Mouse (Mus musculus) MEL (cell line): ENCODE measurements around the gene Slc9a3r1. TPM values are rescaled to one million over a fixed set of nuclear protein-coding genes. Genes with fewer than 3 reads are reported as not detected.

ENCODE experiments used
- DNase-seq: peaks from one replicate; pipeline ENCODE4 v3.0.0; 2011; ENCODE audit warnings: low read depth, low spot score
- H3K27ac ChIP-seq: 2 replicates; pipeline ENCODE4 v1.5.1; 2012; ENCODE audit warnings: low read depth, mild to moderate bottlenecking, control low read depth, low read length, moderate library complexity; ENCODE audit not compliant: control insufficient read depth
- H3K27me3 ChIP-seq, 2 experiments: fragments of 150-350 bp in 1 of 2; sonication (generic) in 1 of 2; 2 replicates each; pipeline ENCODE4 v1.6.1; 2012; ENCODE audit warnings: low read length in 2 of 2, mild to moderate bottlenecking in 2 of 2, improper control_type of control experiment in 1 of 2, moderate library complexity in 1 of 2; ENCODE audit not compliant: insufficient read depth in 2 of 2, control insufficient read depth in 1 of 2
- H3K36me3 ChIP-seq, 2 experiments: 2 replicates each; pipeline ENCODE4 v1.6.1; 2012 to 2014; ENCODE audit warnings: low read length in 2 of 2, improper control_type of control experiment in 1 of 2, inconsistent platforms in 1 of 2, mild to moderate bottlenecking in 1 of 2; ENCODE audit not compliant: insufficient read depth in 2 of 2, control insufficient read depth in 1 of 2
- H3K4me1 ChIP-seq, 2 experiments: fragments of 150-350 bp in 1 of 2; sonication (generic) in 1 of 2; 2 replicates each; pipeline ENCODE4 v1.6.1; 2012; ENCODE audit warnings: low read length in 2 of 2, improper control_type of control experiment in 1 of 2, mild to moderate bottlenecking in 1 of 2; ENCODE audit not compliant: insufficient read depth in 2 of 2, control insufficient read depth in 1 of 2
- H3K4me3 ChIP-seq, 2 experiments: fragments of 150-350 bp in 1 of 2; sonication (generic) in 1 of 2; 2 replicates each; pipeline ENCODE4 v1.5.1; 2012; ENCODE audit warnings: low read depth in 2 of 2, low read length in 2 of 2, mild to moderate bottlenecking in 2 of 2, moderate library complexity in 2 of 2, control low read depth in 1 of 2, improper control_type of control experiment in 1 of 2; ENCODE audit not compliant: control insufficient read depth in 1 of 2, insufficient read depth in 1 of 2
- H3K79me2 ChIP-seq: 2 replicates; pipeline ENCODE4 v1.6.1; 2012; ENCODE audit warnings: mild to moderate bottlenecking, low read length, moderate library complexity; ENCODE audit not compliant: control insufficient read depth, poor library complexity, insufficient read depth
- H3K9ac ChIP-seq: 2 replicates; pipeline ENCODE4 v1.6.1; 2012; ENCODE audit warnings: low read depth, mild to moderate bottlenecking, control low read depth, low read length, moderate library complexity; ENCODE audit not compliant: control insufficient read depth, poor library complexity, severe bottlenecking
- H3K9me3 ChIP-seq: fragments of 150-350 bp; sonication (generic); replicated peaks from 2 replicates; pipeline ENCODE4 v1.6.1; 2012; ENCODE audit warnings: mild to moderate bottlenecking, low read length, improper control_type of control experiment, moderate library complexity; ENCODE audit not compliant: insufficient read depth
- BHLHE40 ChIP-seq: IDR thresholded peaks from 2 replicates; pipeline ENCODE4 v1.6.1; 2012; ENCODE audit warnings: low read depth, mild to moderate bottlenecking, inconsistent platforms, low read length, improper control_type of control experiment, borderline replicate concordance
- CHD1 ChIP-seq: IDR thresholded peaks from 2 replicates; pipeline ENCODE4 v1.6.1; 2012; ENCODE audit warnings: low read depth, mild to moderate bottlenecking, inconsistent platforms, low read length, improper control_type of control experiment
- E2F4 ChIP-seq: IDR thresholded peaks from 2 replicates; pipeline ENCODE4 v1.6.1; 2011; ENCODE audit warnings: low read depth, low read length, improper control_type of control experiment, borderline replicate concordance
- ELF1 ChIP-seq: IDR thresholded peaks from 2 replicates; pipeline ENCODE4 v1.6.1; 2014; ENCODE audit warnings: low read depth, mild to moderate bottlenecking, inconsistent platforms, low read length, improper control_type of control experiment, moderate library complexity
- EP300 ChIP-seq, 2 experiments: IDR thresholded peaks; 2 replicates each; pipeline ENCODE4 v1.6.1; 2011; ENCODE audit warnings: improper control_type of control experiment in 2 of 2, low read length in 2 of 2, low read depth in 1 of 2, mild to moderate bottlenecking in 1 of 2
- ETS1 ChIP-seq: IDR thresholded peaks from 2 replicates; pipeline ENCODE4 v1.6.1; 2012; ENCODE audit warnings: low read depth, mild to moderate bottlenecking, inconsistent platforms, low read length, improper control_type of control experiment, moderate library complexity
- GATA1 ChIP-seq: IDR thresholded peaks from 2 replicates; pipeline ENCODE4 v1.6.1; 2011; ENCODE audit warnings: low read depth, low read length, improper control_type of control experiment
- HCFC1 ChIP-seq: IDR thresholded peaks from 2 replicates; pipeline ENCODE4 v1.6.1; 2012; ENCODE audit warnings: low read depth, mild to moderate bottlenecking, inconsistent platforms, low read length, improper control_type of control experiment, moderate library complexity
- JUND ChIP-seq: IDR thresholded peaks from 2 replicates; pipeline ENCODE4 v1.6.1; 2011; ENCODE audit warnings: low read depth, mild to moderate bottlenecking, improper control_type of control experiment, low read length
- KAT2A ChIP-seq: conservative IDR thresholded peaks from 2 replicates; pipeline ENCODE4 v1.6.1; 2012; ENCODE audit warnings: low read depth, low read length, improper control_type of control experiment, inconsistent platforms
- MAFK ChIP-seq: IDR thresholded peaks from 2 replicates; pipeline ENCODE4 v1.6.1; 2011; ENCODE audit warnings: low read depth, mild to moderate bottlenecking, low read length, improper control_type of control experiment, borderline replicate concordance
- MAX ChIP-seq: IDR thresholded peaks from 2 replicates; pipeline ENCODE4 v1.6.1; 2011; ENCODE audit warnings: low read length, improper control_type of control experiment
- MAZ ChIP-seq: IDR thresholded peaks from 2 replicates; pipeline ENCODE4 v1.6.1; 2012; ENCODE audit warnings: low read depth, mild to moderate bottlenecking, inconsistent platforms, low read length, improper control_type of control experiment
- MEF2A ChIP-seq: IDR thresholded peaks from 2 replicates; pipeline ENCODE4 v1.6.1; 2014; ENCODE audit warnings: low read depth, mild to moderate bottlenecking, inconsistent platforms, low read length, improper control_type of control experiment; ENCODE audit not compliant: poor library complexity, insufficient replicate concordance, severe bottlenecking; ENCODE audit errors: extremely low read depth
- MXI1 ChIP-seq: IDR thresholded peaks from 2 replicates; pipeline ENCODE4 v1.6.1; 2011; ENCODE audit warnings: mild to moderate bottlenecking, low read depth, low read length, improper control_type of control experiment
- MYC ChIP-seq: IDR thresholded peaks from 2 replicates; pipeline ENCODE4 v1.6.1; 2011; ENCODE audit warnings: low read depth, mild to moderate bottlenecking, low read length, improper control_type of control experiment, moderate library complexity
- NELFE ChIP-seq: IDR thresholded peaks from 2 replicates; pipeline ENCODE4 v1.6.1; 2011; ENCODE audit warnings: low read depth, low read length, improper control_type of control experiment
- POLR2A ChIP-seq, 2 experiments: IDR thresholded peaks; 2 replicates each; pipeline ENCODE4 v1.6.1; 2011 to 2012; ENCODE audit warnings: low read length in 2 of 2, mild to moderate bottlenecking in 2 of 2, control low read depth in 1 of 2, improper control_type of control experiment in 1 of 2, low read depth in 1 of 2, moderate library complexity in 1 of 2; ENCODE audit not compliant: control insufficient read depth in 1 of 2, insufficient read depth in 1 of 2, poor library complexity in 1 of 2
- RAD21 ChIP-seq: IDR thresholded peaks from 2 replicates; pipeline ENCODE4 v1.6.1; 2011; ENCODE audit warnings: mild to moderate bottlenecking, low read depth, low read length, improper control_type of control experiment
- RCOR1 ChIP-seq: IDR thresholded peaks from 2 replicates; pipeline ENCODE4 v1.6.1; 2012; ENCODE audit warnings: low read depth, mild to moderate bottlenecking, inconsistent platforms, low read length, improper control_type of control experiment
- TAL1 ChIP-seq: IDR thresholded peaks from 2 replicates; pipeline ENCODE4 v1.6.1; 2012; ENCODE audit warnings: mild to moderate bottlenecking, inconsistent platforms, low read length, moderate library complexity, mixed read lengths
- TBP ChIP-seq: IDR thresholded peaks from 2 replicates; pipeline ENCODE4 v1.8.0; 2011; ENCODE audit warnings: low read depth, low read length, improper control_type of control experiment
- TCF12 ChIP-seq: IDR thresholded peaks from 2 replicates; pipeline ENCODE4 v1.6.1; 2014; ENCODE audit warnings: low read depth, mild to moderate bottlenecking, inconsistent platforms, low read length, improper control_type of control experiment, moderate library complexity
- UBTF ChIP-seq: IDR thresholded peaks from 2 replicates; pipeline ENCODE4 v1.6.1; 2012; ENCODE audit warnings: low read depth, mild to moderate bottlenecking, inconsistent platforms, low read length, improper control_type of control experiment, moderate library complexity, borderline replicate concordance; ENCODE audit not compliant: insufficient read depth
- USF1 ChIP-seq: IDR thresholded peaks from 2 replicates; pipeline ENCODE4 v1.6.1; 2014; ENCODE audit warnings: low read depth, mild to moderate bottlenecking, inconsistent platforms, low read length, improper control_type of control experiment, moderate library complexity
- ZKSCAN1 ChIP-seq: IDR thresholded peaks from 2 replicates; pipeline ENCODE4 v1.6.1; 2012; ENCODE audit warnings: low read depth, mild to moderate bottlenecking, inconsistent platforms, low read length, improper control_type of control experiment, moderate library complexity
- ZMIZ1 ChIP-seq: IDR thresholded peaks from 2 replicates; pipeline ENCODE4 v1.6.1; 2012; ENCODE audit warnings: low read depth, mild to moderate bottlenecking, inconsistent platforms, low read length, improper control_type of control experiment, moderate library complexity
- ZNF384 ChIP-seq: IDR thresholded peaks from 2 replicates; pipeline ENCODE4 v1.6.1; 2012; ENCODE audit warnings: low read depth, mild to moderate bottlenecking, inconsistent platforms, low read length, improper control_type of control experiment
- polyA plus RNA-seq, 2 experiments: library from polyadenylated mRNA; stranded (reverse) in 1 of 2; unstranded in 1 of 2; fragments of >175 nt in 1 of 2; fragments of >200 nt in 1 of 2; gene quantifications; 2 replicates each; pipeline versions ENCODE4 v1.2.1 to v1.2.4; 2012; ENCODE audit warnings: low replicate concordance in 2 of 2, low read depth in 1 of 2; ENCODE audit not compliant: insufficient read length in 2 of 2, insufficient read depth in 1 of 2, missing spikeins in 1 of 2
- total RNA-seq: library from RNA; depleted of rRNA; stranded (reverse); fragments of 300-350 nt; gene quantifications from 2 replicates; pipeline ENCODE4 v1.2.3, GENCODE M21; 2012

Gene Slc9a3r1
- total and polyA plus RNA-seq, 3 experiments: 112 to 127 TPM; not detected in 1

DNA sequence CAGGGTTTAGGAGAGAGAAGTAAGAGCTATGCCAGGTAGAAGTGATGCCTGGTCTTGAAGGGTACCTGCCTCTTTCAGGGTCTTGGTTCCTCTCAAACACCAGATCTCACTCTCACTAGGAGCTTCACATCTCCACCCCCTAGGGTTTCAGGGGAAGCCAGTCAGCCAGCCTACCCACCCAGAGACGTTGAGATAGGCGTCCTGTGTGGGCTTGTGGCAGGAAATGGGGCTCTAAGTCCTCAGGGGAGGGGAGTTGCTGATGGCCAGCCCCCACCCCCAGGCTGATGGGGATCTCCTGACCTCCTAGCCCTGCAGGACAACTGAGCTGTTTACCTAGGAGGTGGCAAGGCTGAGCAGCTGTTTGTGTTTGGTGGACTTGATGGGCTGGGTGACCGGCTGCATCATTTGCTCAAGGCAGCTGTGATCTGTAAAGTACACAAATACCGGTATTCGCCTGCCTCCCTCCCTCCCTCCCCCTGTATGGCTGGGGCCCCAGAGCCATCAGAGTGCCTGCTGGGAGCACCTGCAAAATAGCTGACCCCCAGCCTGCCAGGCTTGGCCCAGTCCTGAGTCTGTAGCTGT lies 8.0 kb upstream of the Slc9a3r1 start (continued):
- no peak for TF ChIP-seq RAD21
- TF ChIP-seq ZMIZ1: no peak
- no peak for TF ChIP-seq CHD1
- TF ChIP-seq ELF1: no peak
- TF ChIP-seq ZKSCAN1: no peak
- TF ChIP-seq MAZ: peak; percentile 72; the same call in 1 of the 2 replicates
- TF ChIP-seq MYC: no peak
- no peak for TF ChIP-seq USF1
- peak; percentile 18; the same call in 1 of the 2 replicates for TF ChIP-seq RCOR1
- TF ChIP-seq MEF2A: no peak
- TF ChIP-seq TAL1: no peak
- no peak for TF ChIP-seq JUND
- no peak for TF ChIP-seq UBTF
- TF ChIP-seq, all 39 proteins: peak for 10

DNA sequence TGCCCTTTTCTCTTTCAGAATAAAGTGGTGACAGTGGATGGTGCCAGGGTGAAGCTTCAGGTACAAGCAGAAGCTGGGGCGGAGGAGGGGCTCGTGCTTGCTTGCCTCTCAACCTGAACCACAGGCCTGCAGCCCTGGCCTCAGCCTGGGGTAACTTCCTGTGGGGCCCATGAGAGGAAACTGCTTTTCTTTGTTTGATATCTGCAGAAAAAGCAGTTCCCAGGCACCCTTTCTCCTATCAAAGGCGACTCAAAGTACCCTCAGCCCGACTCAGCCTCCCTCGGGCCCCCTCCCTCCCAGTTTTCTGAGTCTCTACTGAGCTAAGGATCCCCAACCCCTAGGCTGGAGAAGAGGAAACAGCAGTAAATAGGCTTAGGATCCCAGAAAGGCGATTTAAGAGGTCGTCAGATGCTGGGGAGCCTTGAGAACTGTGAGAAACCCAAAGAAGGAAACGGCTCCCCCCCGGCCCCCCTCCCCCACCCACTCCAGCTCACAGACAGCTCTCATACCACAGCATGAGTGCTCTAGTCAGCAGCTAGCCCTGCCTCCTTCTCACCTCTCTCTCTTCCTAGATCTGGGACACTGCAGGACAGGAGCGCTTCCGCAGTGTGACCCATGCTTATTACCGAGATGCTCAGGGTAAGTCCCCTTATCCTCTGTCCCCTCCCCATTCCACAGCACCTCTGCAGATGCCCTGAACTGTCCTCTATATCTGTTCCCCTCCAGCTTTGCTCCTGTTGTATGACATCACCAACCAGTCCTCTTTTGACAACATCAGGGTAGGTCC lies 5.0 kb upstream of the Slc9a3r1 start:
- H3K9ac ChIP-seq: peak overlapping the region; percentile 68
- H3K4me1 ChIP-seq: peaks cover 15 to 60% of the 10 kb centered on the region in 2 experiments
- peak overlapping the region; percentile 3 to 17; a peak in 1 of 4 replicates for H3K4me3 ChIP-seq
- no peaks in the 10 kb centered on the region for H3K9me3 ChIP-seq
- DNase-seq: peak; percentile 87
- peak overlapping the region; percentile 91 for H3K27ac ChIP-seq
- no peaks in the 10 kb centered on the region for H3K79me2 ChIP-seq
- no peaks in the 10 kb centered on the region for H3K27me3 ChIP-seq
- TF ChIP-seq KAT2A (no peak), GATA1 (peak; percentile 26; the same call in 1 of the 2 replicates), MXI1 (peak; percentile 54; the same call in 1 of the 2 replicates), USF1 (no peak), ZMIZ1 (no peak), E2F4 (no peak), MYC (no peak), NELFE (peak; percentile 34; the same call in 1 of the 2 replicates), MAZ (peak; percentile 87; the same call in 1 of the 2 replicates), ETS1 (peak; percentile 73), ELF1 (peak; percentile 56; the same call in 1 of the 2 replicates), HCFC1 (peak; percentile 51; the same call in 1 of the 2 replicates), MAFK (no peak), EP300 (IDR thresholded peaks at IDR 0.05; ENCODE audit: low read depth in 1 of 2, low read length in 2 of 2) (peak; percentile 44 to 67; a peak in 3 of 4 replicates), ZNF384 (peak; percentile 82), MEF2A (no peak), RAD21 (no peak), BHLHE40 (0 out of 2 replicates have a peak, but pooled peaks have one; percentile 40), POLR2A (IDR thresholded peaks at IDR 0.05; ENCODE audit: control insufficient read depth in 1 of 2, insufficient read depth in 1 of 2, low read depth in 1 of 2, low read length in 2 of 2, poor library complexity in 1 of 2) (peak in 1 of 2 experiments; percentile 57; a peak in 2 of 4 replicates), TBP (0 out of 2 replicates have a peak, but pooled peaks have one; percentile 41), ZKSCAN1 (no peak), TCF12 (peak; percentile 54; the same call in 1 of the 2 replicates), MAX (peak; percentile 8; the same call in 1 of the 2 replicates)
- TF ChIP-seq, all 39 proteins: peak for 14
- H3K36me3 ChIP-seq: peaks cover 0 to 34% of the 10 kb centered on the region in 2 experiments; a peak in 2 of 4 replicates
